Mouse (Mus musculus) erythroblast, embryonic 14.5 days (primary cell): ENCODE data around the gene Coro2b.

Source experiments
- GATA1 ChIP-seq: IDR thresholded peaks from 2 replicates; pipeline ENCODE4 v1.6.1; 2012; ENCODE audit warnings: low read length, inconsistent platforms, mixed read lengths
- TAL1 ChIP-seq: IDR thresholded peaks from 3 replicates; pipeline ENCODE4 v1.6.1; 2012; ENCODE audit warnings: low read length, inconsistent platforms, mixed read lengths

DNA sequence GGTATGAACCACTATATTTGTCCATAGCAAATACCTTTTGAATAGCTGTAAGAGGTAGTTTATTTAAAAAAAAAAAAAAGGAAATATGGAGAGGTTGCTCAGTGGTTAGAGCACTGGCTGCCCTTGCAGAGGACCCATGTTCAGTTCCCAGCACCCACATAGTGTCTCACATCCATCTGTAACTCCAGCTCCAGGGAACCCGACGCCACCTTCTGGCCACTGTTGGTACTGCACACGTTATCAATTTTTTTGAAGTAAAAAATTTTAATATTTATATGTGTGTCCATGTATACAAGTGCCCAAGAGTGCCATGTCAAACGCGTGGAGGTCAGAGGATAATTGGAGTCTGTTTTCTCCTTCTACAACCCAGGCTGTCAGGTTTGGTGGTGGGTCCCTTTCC, 118.1 kb downstream of the Coro2b start:
- TF ChIP-seq GATA1 (no peak), TAL1 (no peak)
